Mouse (Mus musculus) cerebellum, adult 2 months (tissue): ENCODE data around the gene Trpc1.

ENCODE experiments used
- CTCF ChIP-seq: fragments of 200-500 bp; IDR thresholded peaks from 2 replicates; pipeline ENCODE4 v1.5.1; 2011; ENCODE audit warnings: low read depth, mild to moderate bottlenecking, control low read depth, low read length, moderate library complexity, borderline replicate concordance; ENCODE audit not compliant: insufficient read depth
- POLR2A ChIP-seq: fragments of 200-500 bp; IDR thresholded peaks from 2 replicates; pipeline ENCODE4 v1.6.1; 2011; ENCODE audit warnings: low read length, control low read depth, borderline replicate concordance; ENCODE audit not compliant: insufficient read depth

GRCm38 (mm10) chr9:95694526-95694925 is 55.6 kb downstream of the Trpc1 start:
- TF ChIP-seq POLR2A (no peak), CTCF (no peak)
